Mouse (Mus musculus): ENCODE measurements around the gene Ccdc14. TPM values are rescaled to one million over a fixed set of nuclear protein-coding genes. Genes with fewer than 3 reads are reported as not detected.
"Not testable (repeated sequence)": the region's sequence is repeated elsewhere in the genome, so short reads cannot be mapped to it uniquely, and the experiment has no call there.

The Ccdc14 gene
- total and polyA plus RNA-seq, 2 experiments from 2014 or later: 1.8 to 3.4 TPM

DNA sequence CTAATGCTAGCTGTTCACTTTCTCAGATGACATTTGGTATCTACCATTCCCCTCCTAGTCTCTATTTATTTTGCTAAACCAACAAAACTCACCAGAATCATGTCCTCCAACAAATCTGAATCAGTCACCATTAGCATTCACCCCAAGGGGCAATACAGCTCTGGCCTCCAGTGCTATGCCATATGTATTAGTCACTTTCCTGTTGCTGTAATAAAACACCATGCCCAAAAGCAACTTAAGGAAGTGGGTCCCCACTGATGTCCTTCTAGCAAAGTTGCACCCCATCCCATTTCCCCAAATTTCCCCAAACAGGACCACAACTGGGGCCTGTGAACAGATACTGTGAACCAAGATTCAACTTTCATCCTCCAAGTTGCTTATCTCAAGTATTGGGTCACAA lies 8.6 kb upstream of the Ccdc14 start:
- H3K4me1 ChIP-seq (ENCODE audit: insufficient read depth, low read length): no peaks in the 10 kb centered on the region
- no peaks in the 10 kb centered on the region for H3K27me3 ChIP-seq (ENCODE audit: insufficient read depth, low read length)
- DNase-seq (ENCODE audit: low spot score) (no peak), ATAC-seq (no peak)
- no peak overlapping the region for H3K9ac ChIP-seq (replicated peaks; ENCODE audit: low read length)
- no peaks in the 10 kb centered on the region for H3K36me3 ChIP-seq (ENCODE audit: insufficient read depth, low read length)
- H3K27ac ChIP-seq: no peak overlapping the region
- no peak for TF ChIP-seq CTCF (IDR thresholded peaks at IDR 0.05; ENCODE audit: low read depth)
- no peak overlapping the region for H3K4me3 ChIP-seq (ENCODE audit: low read length)
- no peaks in the 10 kb centered on the region for H3K9me3 ChIP-seq (ENCODE audit: low read length)
- H3K4me2 ChIP-seq (ENCODE audit: low read depth, low read length): no peak overlapping the region

DNA sequence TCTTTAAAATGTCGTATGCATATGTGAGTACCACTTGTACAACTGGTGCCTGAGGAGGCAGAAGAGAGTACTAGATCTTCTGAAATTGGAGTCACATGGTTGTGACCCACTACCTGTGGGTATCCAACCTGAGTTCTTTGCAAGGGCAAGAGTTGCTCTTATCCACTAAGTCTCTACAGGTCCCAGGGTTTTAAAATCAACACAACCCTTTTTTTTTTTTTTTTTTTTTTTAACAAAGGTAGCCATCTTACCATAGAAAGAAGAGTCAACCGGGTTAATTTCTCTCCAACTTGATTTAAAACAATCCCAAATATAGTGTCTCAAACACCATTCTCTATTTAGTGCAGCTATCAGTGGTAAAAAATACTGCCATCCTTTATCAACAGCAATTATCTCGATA lies 537 bp upstream of the Ccdc14 start:
- no peak for TF ChIP-seq CTCF (IDR thresholded peaks at IDR 0.05; ENCODE audit: low read depth)
- Histone ChIP-seq H3K4me1 (ENCODE audit: insufficient read depth, low read length) (no peaks in the 10 kb centered on the region), H3K36me3 (ENCODE audit: insufficient read depth, low read length) (no peaks in the 10 kb centered on the region), H3K9ac (replicated peaks; ENCODE audit: low read length) (no peak overlapping the region), H3K9me3 (ENCODE audit: low read length) (no peaks in the 10 kb centered on the region), H3K27me3 (ENCODE audit: insufficient read depth, low read length) (no peaks in the 10 kb centered on the region), H3K4me2 (ENCODE audit: low read depth, low read length) (peak overlapping the region; percentile 97), H3K27ac (0 out of 2 replicates have a peak overlapping the region, but pooled peaks have one; percentile 88), H3K4me3 (ENCODE audit: low read length) (peak overlapping the region; percentile 65)
- no peak for ATAC-seq
- DNase-seq (ENCODE audit: low spot score): no peak
- 67% methylated on average over 3 of the region's 3 CpGs for WGBS

DNA sequence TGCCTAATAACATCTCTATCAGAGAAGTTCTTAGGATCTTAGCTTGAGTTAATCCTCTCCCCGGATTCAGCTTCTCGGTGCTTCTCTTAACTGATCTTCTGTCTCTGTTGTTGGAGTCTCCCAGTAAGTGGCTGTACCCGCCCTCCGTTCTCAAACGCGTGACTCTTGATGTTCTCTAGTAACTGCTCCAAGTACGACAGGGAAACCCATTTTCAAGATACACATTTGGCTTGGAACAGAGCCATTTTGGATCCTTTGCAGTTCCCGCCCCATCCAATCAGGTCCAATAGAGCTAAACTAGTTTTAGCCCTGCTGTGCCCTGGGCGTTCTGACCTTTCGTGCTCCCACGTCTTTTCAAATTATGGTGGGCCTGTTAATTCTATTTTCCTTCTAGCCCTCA lies 740 bp downstream of the Ccdc14 start:
- WGBS: 8% methylated on average over 11 of the region's 11 CpGs
- ATAC-seq (no peak), DNase-seq (ENCODE audit: low spot score) (peak; percentile 13)
- peak overlapping the region; percentile 88; the same call in 1 of the 2 replicates for H3K27ac ChIP-seq
- no peaks in the 10 kb centered on the region for H3K9me3 ChIP-seq (ENCODE audit: low read length)
- H3K36me3 ChIP-seq (ENCODE audit: insufficient read depth, low read length): 0 out of 2 replicates have a peak, but pooled peaks cover 1% of the 10 kb centered on the region
- peak overlapping the region; percentile 97 for H3K4me2 ChIP-seq (ENCODE audit: low read depth, low read length)
- TF ChIP-seq CTCF (IDR thresholded peaks at IDR 0.05; ENCODE audit: low read depth): no peak
- H3K9ac ChIP-seq (replicated peaks; ENCODE audit: low read length): peak overlapping the region; percentile 58
- no peaks in the 10 kb centered on the region for H3K4me1 ChIP-seq (ENCODE audit: insufficient read depth, low read length)
- H3K4me3 ChIP-seq (ENCODE audit: low read length): peak overlapping the region; percentile 65
- H3K27me3 ChIP-seq (ENCODE audit: insufficient read depth, low read length): no peaks in the 10 kb centered on the region

DNA sequence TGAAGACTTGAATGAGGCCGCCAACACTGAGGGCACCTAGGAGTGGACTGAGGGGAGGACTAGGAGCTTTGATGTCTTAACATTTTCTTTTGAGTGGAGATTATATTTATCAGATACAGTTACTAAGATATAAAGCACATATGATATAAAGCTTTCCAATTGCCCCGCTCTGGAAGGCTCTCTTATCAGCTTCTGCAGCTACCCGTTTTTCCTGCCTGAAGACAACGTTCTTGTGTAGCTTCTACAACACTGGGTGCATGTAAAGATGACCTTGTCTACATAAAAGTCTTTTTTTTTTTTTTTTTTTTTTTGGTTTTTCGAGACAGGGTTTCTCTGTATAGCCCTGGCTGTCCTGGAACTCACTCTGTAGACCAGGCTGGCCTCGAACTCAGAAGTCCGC lies 4.1 kb downstream of the Ccdc14 start:
- no peak for DNase-seq (ENCODE audit: low spot score)
- no peaks in the 10 kb centered on the region for H3K9me3 ChIP-seq (ENCODE audit: low read length)
- H3K27ac ChIP-seq: no peak overlapping the region
- no peak for ATAC-seq
- H3K4me2 ChIP-seq (ENCODE audit: low read depth, low read length): no peak overlapping the region
- H3K4me3 ChIP-seq (ENCODE audit: low read length): no peak overlapping the region
- H3K9ac ChIP-seq (replicated peaks; ENCODE audit: low read length): no peak overlapping the region
- H3K27me3 ChIP-seq (ENCODE audit: insufficient read depth, low read length): no peaks in the 10 kb centered on the region
- 94% methylated on average over 6 of the region's 7 CpGs for WGBS
- no peaks in the 10 kb centered on the region for H3K4me1 ChIP-seq (ENCODE audit: insufficient read depth, low read length)
- no peak for TF ChIP-seq CTCF (IDR thresholded peaks at IDR 0.05; ENCODE audit: low read depth)
- H3K36me3 ChIP-seq (ENCODE audit: insufficient read depth, low read length): 0 out of 2 replicates have a peak, but pooled peaks cover 5% of the 10 kb centered on the region

DNA sequence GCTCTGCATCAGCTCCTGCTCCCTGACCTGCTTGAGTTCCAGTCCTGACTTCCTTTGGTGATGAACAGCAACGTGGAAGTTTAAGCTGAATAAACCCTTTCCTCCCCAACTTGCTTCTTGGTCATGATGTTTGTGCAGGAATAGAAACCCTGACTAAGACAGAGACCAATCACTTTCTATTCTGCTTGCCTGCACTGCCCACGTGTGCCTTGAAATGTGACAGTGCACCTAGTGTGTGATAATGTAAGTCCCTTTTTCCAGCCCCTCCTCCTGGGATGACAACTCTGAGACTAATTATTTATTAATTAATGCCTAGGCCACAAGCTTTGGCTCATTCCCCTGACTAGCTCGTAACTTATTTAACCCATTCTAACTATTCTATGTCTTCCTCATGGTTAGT lies 8.3 kb downstream of the Ccdc14 start:
- not testable (repeated sequence) for ATAC-seq; H3K27ac ChIP-seq; H3K4me3 ChIP-seq (ENCODE audit: low read length); H3K27me3 ChIP-seq (ENCODE audit: insufficient read depth, low read length); DNase-seq (ENCODE audit: low spot score); H3K9me3 ChIP-seq (ENCODE audit: low read length); H3K4me1 ChIP-seq (ENCODE audit: insufficient read depth, low read length); H3K36me3 ChIP-seq (ENCODE audit: insufficient read depth, low read length); H3K9ac ChIP-seq (replicated peaks; ENCODE audit: low read length); H3K4me2 ChIP-seq (ENCODE audit: low read depth, low read length)
- 82% methylated on average over 3 of the region's 3 CpGs for WGBS

DNA sequence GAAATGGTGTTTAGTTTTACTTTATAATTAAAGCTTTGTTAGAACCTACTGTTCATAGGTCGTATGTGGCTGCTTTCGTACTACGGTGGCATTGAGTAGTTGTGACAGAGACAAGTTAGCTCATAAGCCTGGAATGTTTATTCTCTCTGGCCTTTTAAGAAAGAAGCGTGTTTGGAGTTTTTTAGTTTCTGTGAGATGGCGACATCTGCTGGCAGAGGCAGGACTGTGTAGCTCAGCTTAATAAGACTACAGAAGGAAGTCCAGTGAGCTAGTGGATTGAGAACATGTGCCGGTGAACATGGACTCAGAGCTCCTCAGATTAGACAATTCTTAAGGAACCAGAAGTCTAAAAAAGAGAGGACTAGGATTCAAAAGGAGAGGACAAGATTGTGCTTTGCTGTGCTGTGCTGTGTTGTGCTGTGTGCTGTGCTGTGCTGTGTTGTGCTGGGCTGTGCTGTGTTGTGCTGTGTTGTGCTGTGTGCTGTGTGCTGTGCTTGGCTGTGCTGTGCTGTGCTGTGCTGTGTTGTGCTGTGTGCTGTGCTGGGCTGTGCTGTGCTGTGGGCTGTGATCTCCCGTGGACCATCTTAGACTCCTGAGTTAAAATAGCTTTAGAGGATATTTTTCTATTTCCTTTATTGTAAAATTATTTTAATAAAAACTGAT lies 9.9 kb downstream of the Ccdc14 start:
- Histone ChIP-seq H3K4me1 (ENCODE audit: insufficient read depth, low read length) (no peaks in the 10 kb centered on the region), H3K9ac (replicated peaks; ENCODE audit: low read length) (no peak overlapping the region), H3K9me3 (ENCODE audit: low read length) (no peaks in the 10 kb centered on the region), H3K36me3 (ENCODE audit: insufficient read depth, low read length) (0 out of 2 replicates have a peak, but pooled peaks cover 5% of the 10 kb centered on the region), H3K4me3 (ENCODE audit: low read length) (no peak overlapping the region), H3K4me2 (ENCODE audit: low read depth, low read length) (no peak overlapping the region), H3K27me3 (ENCODE audit: insufficient read depth, low read length) (no peaks in the 10 kb centered on the region), H3K27ac (no peak overlapping the region)
- ATAC-seq (peak; percentile 82), DNase-seq (ENCODE audit: low spot score) (peak; percentile 88)
- 22% methylated on average over 7 of the region's 7 CpGs for WGBS
- TF ChIP-seq CTCF (IDR thresholded peaks at IDR 0.05; ENCODE audit: low read depth): peak; percentile 86

DNA sequence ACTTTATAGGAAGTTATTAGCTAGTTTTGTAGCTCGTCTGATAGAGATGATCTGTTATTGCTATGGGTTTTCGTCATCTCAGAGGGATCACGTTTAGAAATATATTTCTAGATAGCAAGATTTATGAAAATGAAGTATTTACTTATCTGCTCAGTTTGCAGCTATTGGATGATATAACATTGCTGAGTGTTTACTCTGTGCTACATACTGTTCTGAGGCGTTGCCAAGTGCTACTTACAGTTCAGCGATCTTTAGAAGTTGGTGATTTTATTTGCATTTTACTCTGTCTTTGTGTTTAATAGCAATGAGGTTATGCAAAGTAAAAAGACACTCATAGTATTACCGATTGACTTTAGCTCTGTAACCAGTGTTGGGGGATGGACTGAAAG lies 10.4 kb downstream of the Ccdc14 start:
- TF ChIP-seq CTCF (IDR thresholded peaks at IDR 0.05; ENCODE audit: low read depth): no peak
- WGBS: 86% methylated on average over 6 of the region's 6 CpGs

More for the DNA sequence above, 10.4 kb downstream of the Ccdc14 start:
- Histone ChIP-seq H3K27ac (no peak overlapping the region), H3K9ac (replicated peaks; ENCODE audit: low read length) (no peak overlapping the region), H3K27me3 (ENCODE audit: insufficient read depth, low read length) (no peaks in the 10 kb centered on the region), H3K4me3 (ENCODE audit: low read length) (no peak overlapping the region), H3K36me3 (ENCODE audit: insufficient read depth, low read length) (0 out of 2 replicates have a peak, but pooled peaks cover 5% of the 10 kb centered on the region), H3K9me3 (ENCODE audit: low read length) (no peaks in the 10 kb centered on the region), H3K4me2 (ENCODE audit: low read depth, low read length) (no peak overlapping the region), H3K4me1 (ENCODE audit: insufficient read depth, low read length) (no peaks in the 10 kb centered on the region)
- DNase-seq (ENCODE audit: low spot score) (no peak), ATAC-seq (no peak)
